In genomic region chr7:96220647-96221046, GRCm38 (mm10) we compare ENCODE assay signal across 22 mouse cellular contexts. TPM values are rescaled to one million over a fixed set of nuclear protein-coding genes. Genes with fewer than 3 reads are reported as not detected.
DNase-seq lines count a peak whose midpoint lies in the region; ATAC-seq and TF ChIP-seq lines count a peak whose summit lies in the region.
"Had no signal": no experiment of that assay in that cellular context is flagged by ENCODE, and none has a peak within 500 bp of the region (broad histone marks: within the 10 kb centered on the region; RNA-seq: fewer than 3 reads in every experiment).

No protein-coding gene starts in this region.

- DNase-seq in forebrain, embryonic 11.5 days (ENCODE audit: low spot score), result no peak
- DNase-seq in brain, embryonic 14.5 days (ENCODE audit: low read depth), result peak; percentile 52
- DNase-seq: adrenal gland, adult 8-10 months; adrenal gland, postnatal 14 days; adrenal gland, postnatal 36 days; B cell, adult 2 months; cerebellum, adult 11 months; cerebellum, adult 2 months; cerebellum, adult 9-10 months; cerebellum, postnatal 10 days; cerebellum, postnatal 25 days had no signal

- H3K4me3 ChIP-seq in forebrain, embryonic 13.5 days, result no peak overlapping the region
- H3K4me3 ChIP-seq in forebrain, embryonic 11.5 days (ENCODE audit: low read depth, low read length), result no peak overlapping the region
- no peak overlapping the region for H3K4me3 ChIP-seq in forebrain, embryonic 15.5 days
- no peak overlapping the region for H3K4me3 ChIP-seq in forebrain, embryonic 12.5 days (replicated peaks)
- H3K4me3 ChIP-seq: embryonic facial prominence, embryonic 10.5 days; embryonic facial prominence, embryonic 12.5 days had no signal

- H3K4me2 ChIP-seq in forebrain, embryonic 13.5 days, result no peak overlapping the region
- H3K4me2 ChIP-seq in forebrain, embryonic 11.5 days (ENCODE audit: low read depth, low read length, severe bottlenecking), result no peak overlapping the region
- no peak overlapping the region for H3K4me2 ChIP-seq in forebrain, embryonic 15.5 days (replicated peaks)
- H3K4me2 ChIP-seq in forebrain, embryonic 12.5 days, result no peak overlapping the region
- H3K4me2 ChIP-seq: embryonic facial prominence, embryonic 12.5 days had no signal

- H3K9ac ChIP-seq in forebrain, embryonic 13.5 days, result no peak overlapping the region
- H3K9ac ChIP-seq in forebrain, embryonic 11.5 days (ENCODE audit: low read length), result no peak overlapping the region
- H3K9ac ChIP-seq in forebrain, embryonic 15.5 days (replicated peaks), result no peak overlapping the region
- no peak overlapping the region for H3K9ac ChIP-seq in forebrain, embryonic 12.5 days
- H3K9ac ChIP-seq: embryonic facial prominence, embryonic 12.5 days had no signal

- no peak for TF ChIP-seq CTCF in brain, embryonic 14.5 days (IDR thresholded peaks at IDR 0.05; ENCODE audit: borderline replicate concordance, extremely low read depth, insufficient read depth, insufficient read length)

- no peaks in the 10 kb centered on the region for H3K36me3 ChIP-seq in forebrain, embryonic 13.5 days (ENCODE audit: poor library complexity, severe bottlenecking)
- no peaks in the 10 kb centered on the region for H3K36me3 ChIP-seq in forebrain, embryonic 11.5 days (ENCODE audit: control insufficient read depth, insufficient read depth, low read length)
- H3K36me3 ChIP-seq in forebrain, embryonic 15.5 days, result no peaks in the 10 kb centered on the region
- H3K36me3 ChIP-seq in forebrain, embryonic 12.5 days (replicated peaks), result no peaks in the 10 kb centered on the region
- H3K36me3 ChIP-seq: embryonic facial prominence, embryonic 10.5 days; embryonic facial prominence, embryonic 12.5 days; G1E had no signal

- no peaks in the 10 kb centered on the region for H3K9me3 ChIP-seq in forebrain, embryonic 13.5 days (replicated peaks)
- H3K9me3 ChIP-seq in forebrain, embryonic 11.5 days (ENCODE audit: control insufficient read depth, low read length), result no peaks in the 10 kb centered on the region
- H3K9me3 ChIP-seq in forebrain, embryonic 15.5 days, result no peaks in the 10 kb centered on the region
- H3K9me3 ChIP-seq in forebrain, embryonic 12.5 days, result no peaks in the 10 kb centered on the region
- H3K9me3 ChIP-seq: embryonic facial prominence, embryonic 10.5 days; embryonic facial prominence, embryonic 12.5 days had no signal

- peak overlapping the region; percentile 31 for H3K27ac ChIP-seq in forebrain, embryonic 13.5 days
- H3K27ac ChIP-seq in forebrain, embryonic 11.5 days (ENCODE audit: low read depth, low read length), result no peak overlapping the region
- 0 out of 2 replicates have a peak overlapping the region, but pooled peaks have one; percentile 35 for H3K27ac ChIP-seq in forebrain, embryonic 15.5 days (replicated peaks)
- no peak overlapping the region for H3K27ac ChIP-seq in forebrain, embryonic 12.5 days
- H3K27ac ChIP-seq: embryonic facial prominence, embryonic 10.5 days; embryonic facial prominence, embryonic 12.5 days had no signal

- no peak for ATAC-seq in forebrain, embryonic 13.5 days
- ATAC-seq in forebrain, embryonic 11.5 days (replicated peaks; ENCODE audit: low FRiP score), result no peak
- ATAC-seq in forebrain, embryonic 15.5 days (replicated peaks), result peak; percentile 51; the same call in 1 of the 2 replicates
- no peak for ATAC-seq in forebrain, embryonic 12.5 days (ENCODE audit: low FRiP score)
- ATAC-seq: activated CD4-positive, CD25-positive, alpha-beta regulatory T cell, adult 4 months; CD4-positive, CD25-positive, alpha-beta regulatory T cell, adult 4 months; forebrain, embryonic 16.5 days; Patski had no signal

- WGBS in forebrain, embryonic 13.5 days, result 60% methylated on average over 5 of the region's 5 CpGs
- 71% methylated on average over 5 of the region's 5 CpGs for WGBS in forebrain, embryonic 11.5 days
- 61% methylated on average over 5 of the region's 5 CpGs for WGBS in forebrain, embryonic 15.5 days
- WGBS in forebrain, embryonic 12.5 days, result 64% methylated on average over 5 of the region's 5 CpGs

- no peak for TF ChIP-seq POLR2A in brain, embryonic 14.5 days (IDR thresholded peaks at IDR 0.05; ENCODE audit: borderline replicate concordance, extremely low read depth, insufficient read depth, insufficient read length, poor library complexity, severe bottlenecking)

- H3K27me3 ChIP-seq in forebrain, embryonic 13.5 days, result no peaks in the 10 kb centered on the region
- H3K27me3 ChIP-seq in forebrain, embryonic 11.5 days (ENCODE audit: control insufficient read depth, insufficient read depth, low read length), result no peaks in the 10 kb centered on the region
- no peaks in the 10 kb centered on the region for H3K27me3 ChIP-seq in forebrain, embryonic 15.5 days
- no peaks in the 10 kb centered on the region for H3K27me3 ChIP-seq in forebrain, embryonic 12.5 days
- H3K27me3 ChIP-seq: CH12.LX; embryonic facial prominence, embryonic 12.5 days; Patski had no signal

- H3K4me1 ChIP-seq in forebrain, embryonic 13.5 days, result peaks cover 24% of the 10 kb centered on the region
- H3K4me1 ChIP-seq in forebrain, embryonic 11.5 days (replicated peaks; ENCODE audit: control insufficient read depth, insufficient read depth, low read length), result no peaks in the 10 kb centered on the region
- H3K4me1 ChIP-seq in forebrain, embryonic 15.5 days, result peaks cover 31% of the 10 kb centered on the region
- 0 out of 2 replicates have a peak, but pooled peaks cover 2% of the 10 kb centered on the region for H3K4me1 ChIP-seq in forebrain, embryonic 12.5 days

RNA-seq across cellular contexts. Expression of gene Tenm4, which starts 49.6 kb away (rescaled TPM):
- polyA plus RNA-seq in forebrain, embryonic 13.5 days (2015; fragmentation: Nextera tagmentation; extraction: Ambion mirVana), result 67.6 and 73.6 TPM in 2 replicates
- 47.9 and 52.2 TPM in 2 replicates for polyA plus RNA-seq in forebrain, embryonic 11.5 days (2014; fragmentation: Nextera tagmentation; extraction: Ambion mirVana)
- polyA plus RNA-seq in forebrain, embryonic 15.5 days (2015; fragmentation: Nextera tagmentation; extraction: Ambion mirVana), result 103 and 117 TPM in 2 replicates
- 52.8 and 62.3 TPM in 2 replicates for polyA plus RNA-seq in forebrain, embryonic 12.5 days (2016; fragmentation: Nextera tagmentation; extraction: Ambion mirVana)
- polyA plus RNA-seq in brain, embryonic 14.5 days (2012; rRNA removed), result 19.0 and 31.2 TPM in 2 replicates

Comparison
In these comparisons a context has a peak if more than half of its experiments do, and no peak if none do; other contexts are left out.
1. H3K27ac ChIP-seq: peak in forebrain, embryonic 13.5 days (single experiment) and forebrain, embryonic 15.5 days (single experiment); none in forebrain, embryonic 11.5 days (single experiment) and forebrain, embryonic 12.5 days (single experiment).